Mouse (Mus musculus): Measurements from ENCODE around the gene Slc15a3. TPM values are rescaled to one million over a fixed set of nuclear protein-coding genes. Genes with fewer than 3 reads are reported as not detected.

Gene Slc15a3
- 100 to 1,000 TPM; 150 to 158 TPM for total RNA-seq (2023)

DNA sequence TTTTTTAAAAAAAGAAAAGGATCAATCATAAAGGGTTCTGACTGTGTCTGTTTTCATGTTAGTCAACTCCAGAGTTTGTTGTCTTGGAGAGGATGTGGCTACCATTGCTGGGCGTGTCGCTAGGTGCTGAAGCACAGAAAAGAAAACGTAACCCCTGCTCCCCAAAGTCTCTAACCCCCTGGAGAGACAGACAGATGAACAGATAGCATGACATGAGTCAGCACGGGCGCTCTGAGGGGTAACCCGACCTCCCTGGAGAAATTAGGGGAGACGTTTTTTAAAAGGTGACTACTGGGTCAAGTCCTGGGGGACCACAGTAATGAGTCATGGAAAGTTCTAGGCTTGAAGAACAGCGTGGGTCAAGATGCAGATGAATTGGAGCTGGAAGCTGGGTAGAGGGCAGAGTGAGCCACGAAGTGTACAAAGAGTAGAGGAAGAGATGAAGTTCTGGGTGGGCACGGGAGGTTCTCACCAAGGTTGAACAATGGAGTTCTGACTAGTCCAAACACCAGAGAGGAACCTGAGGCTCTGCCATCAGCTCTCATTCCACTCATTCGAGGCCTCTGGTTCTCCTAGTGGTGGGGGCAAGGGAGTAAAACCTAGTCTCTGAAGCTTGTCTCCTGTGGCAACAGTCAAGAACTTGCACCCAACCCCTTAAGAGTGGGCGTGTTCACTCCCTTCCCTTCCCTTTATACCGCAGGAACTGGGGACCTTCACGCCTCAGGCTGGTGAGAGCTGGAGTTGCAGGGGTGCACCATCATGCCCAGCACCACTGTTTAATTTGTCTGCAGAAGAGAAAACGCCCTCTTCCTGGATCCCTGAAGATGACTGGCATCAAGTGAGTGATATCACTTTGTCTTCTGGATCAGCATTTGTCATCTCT lies at the start of gene Slc15a3:
TSS of gene Slc15a3 (plus strand) at position 718 of the 883 bp plus-strand sequence.

DNA sequence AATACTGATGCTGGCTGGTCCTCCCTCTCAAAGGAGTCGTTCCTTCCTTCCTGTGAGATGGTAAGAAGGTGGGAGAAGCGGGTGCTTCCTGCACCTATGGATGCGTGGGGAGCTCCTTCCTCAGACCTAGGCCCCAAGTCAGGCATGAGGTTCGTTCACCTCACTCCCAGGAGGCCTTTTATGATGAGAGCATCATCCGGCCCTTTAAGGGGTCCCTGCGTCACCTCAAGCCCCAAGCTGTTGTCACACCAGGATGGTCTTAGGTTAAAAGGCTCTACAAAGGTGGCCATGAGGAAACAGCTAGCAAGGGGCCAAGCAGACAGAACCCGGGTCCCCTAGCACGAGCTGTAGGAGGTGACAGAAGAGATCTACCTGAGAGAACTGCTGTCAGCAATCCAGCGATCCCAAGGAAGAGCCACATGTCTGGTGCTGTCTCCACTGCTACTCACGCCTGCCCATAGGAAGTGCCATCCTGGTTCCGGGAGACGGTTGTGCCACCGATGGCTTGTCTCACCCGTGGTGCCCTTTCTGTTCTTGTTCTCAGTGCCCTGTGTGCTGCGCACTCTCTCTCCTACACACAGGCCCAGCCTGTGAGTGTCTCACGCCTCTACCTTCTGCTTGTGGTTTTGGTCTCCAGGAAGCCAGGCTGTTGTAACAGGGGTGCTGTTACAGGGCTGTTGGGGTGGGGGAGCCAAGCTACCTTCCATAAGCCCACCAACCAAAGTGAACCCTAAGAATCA lies 9.9 kb upstream of the Slc15a3 start, which contains the start of gene Cd6:
TSS of gene Cd6 (minus strand) at position 623 of the 740 bp plus-strand sequence.

DNA sequence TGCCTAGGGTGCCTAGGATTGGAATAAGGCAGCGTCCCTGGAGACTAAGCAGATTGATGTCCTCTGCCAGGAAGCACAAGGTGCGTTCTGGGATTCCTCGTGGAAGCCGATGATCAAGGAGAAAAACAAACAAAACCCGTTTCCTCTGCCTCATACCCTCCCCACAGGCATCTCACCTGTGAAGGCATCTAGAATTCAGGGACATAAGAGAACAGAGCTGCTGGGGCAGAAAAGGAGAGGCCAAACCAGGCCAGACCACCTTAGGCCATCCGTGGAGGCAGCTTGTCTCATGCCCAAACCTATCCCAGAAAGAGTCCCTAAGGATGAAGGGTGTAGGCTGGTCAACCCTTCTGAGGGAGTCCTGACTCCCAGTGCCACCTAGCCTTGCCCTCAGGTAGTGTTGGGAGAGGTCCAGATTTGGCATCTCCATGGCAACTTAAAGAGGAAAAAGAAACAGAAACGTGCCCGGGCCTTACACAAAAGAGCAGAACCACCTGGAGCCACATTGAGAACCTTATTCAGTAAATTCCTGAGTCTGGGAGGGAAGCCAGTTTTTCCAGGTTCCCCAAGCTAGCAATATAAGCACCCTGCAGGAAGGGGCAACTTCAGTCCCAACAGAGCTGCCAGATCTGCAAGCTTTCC lies 30.5 kb downstream of the Slc15a3 start, which contains the start of gene Tmem132a:
TSS of gene Tmem132a (minus strand) at position 55 of the 642 bp plus-strand sequence.

DNA sequence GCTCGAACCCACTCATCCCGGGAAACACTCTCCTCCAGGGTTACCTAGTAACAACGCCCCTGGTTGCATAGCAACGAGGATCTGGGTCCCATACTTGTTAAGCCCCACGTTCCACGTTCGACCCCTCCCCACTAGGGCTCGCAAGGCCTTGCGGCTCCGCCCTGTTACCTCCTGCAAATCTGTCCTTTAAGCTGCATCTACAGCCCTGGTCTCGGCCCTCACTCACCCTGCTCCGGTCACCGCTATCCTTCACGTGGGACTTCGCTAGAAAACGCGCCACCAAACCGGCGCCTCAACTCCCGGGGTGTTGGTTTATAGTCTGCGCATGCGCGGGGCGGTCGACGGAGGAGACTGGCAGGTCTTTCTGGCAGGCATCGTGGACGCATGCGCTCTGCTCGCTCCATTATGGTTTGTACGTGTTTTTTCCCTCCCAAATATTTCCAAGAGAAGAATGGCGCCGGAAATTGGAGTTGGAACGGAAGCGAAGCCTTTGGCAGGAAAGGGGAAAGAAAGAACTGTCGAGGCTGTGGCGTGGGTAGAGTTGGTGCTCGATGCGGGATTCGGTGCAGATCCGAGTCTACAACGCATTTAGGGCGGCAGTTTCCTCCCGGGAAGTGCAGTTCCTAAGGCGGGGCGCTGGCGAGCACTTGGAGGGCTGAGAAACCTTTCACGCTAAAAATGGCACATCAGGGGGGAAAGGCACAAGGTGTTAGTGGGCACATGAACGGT lies 42.1 kb downstream of the Slc15a3 start, which contains the start of gene Tmem109:
TSS of gene Tmem109 (minus strand) at position 576 of the 729 bp plus-strand sequence.

DNA sequence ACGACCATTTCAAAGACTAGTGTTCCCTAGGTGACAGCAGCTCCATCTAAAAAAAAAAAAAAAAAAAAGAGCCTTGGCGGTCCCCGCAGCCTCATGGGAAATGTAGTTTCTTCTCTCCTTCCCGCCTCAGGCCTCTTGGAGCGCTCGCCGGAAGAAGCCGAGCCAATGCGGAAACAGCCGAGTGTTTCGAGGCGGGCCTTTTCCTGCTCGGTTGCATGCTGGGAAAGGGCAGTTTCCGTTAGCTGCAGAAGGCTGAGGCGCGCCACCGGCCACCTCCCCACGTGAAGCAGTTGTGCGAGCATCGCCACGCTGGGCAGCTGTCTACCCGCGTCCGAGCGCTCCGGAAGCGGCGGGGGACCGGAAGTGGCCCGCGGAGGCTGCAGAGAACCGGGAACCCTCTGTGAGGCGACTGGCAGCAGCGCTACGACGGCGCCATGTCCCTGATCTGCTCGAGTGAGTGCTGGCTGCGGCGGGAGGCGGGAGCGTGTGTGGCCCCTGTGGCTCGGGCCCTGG lies 55.5 kb downstream of the Slc15a3 start, which contains the start of gene Prpf19:
TSS of gene Prpf19 (plus strand) at position 216 of the 513 bp plus-strand sequence.

Other genes with a start within 250 kb of the Slc15a3 start
- gene Ddb1, start 234.4 kb upstream of the Slc15a3 start, total RNA-seq (2023): 100 to 1,000 TPM in 1 of 2 experiments, 10 to 100 TPM in 1; 92.4 to 102 TPM
- 1 to 10 TPM; 5.5 to 7.6 TPM for gene Tkfc, start 234.1 kb upstream of the Slc15a3 start, total RNA-seq (2023)
- under 1 TPM in 1 of 2 experiments, not detected in 1; 0.80 TPM for gene Vwce, start 205.5 kb upstream of the Slc15a3 start, total RNA-seq (2023)
- not detected for gene Pga5, start 161.7 kb upstream of the Slc15a3 start, total RNA-seq (2023)
- gene Vps37c, start 151.0 kb upstream of the Slc15a3 start, total RNA-seq (2023): 10 to 100 TPM; 48.8 to 52.9 TPM
- gene Cd5, start 100.7 kb upstream of the Slc15a3 start, total RNA-seq (2023): under 1 TPM in 1 of 2 experiments, not detected in 1; 0.20 TPM
- 1 to 10 TPM; 1.4 to 1.6 TPM for gene Cd6, start 9.7 kb upstream of the Slc15a3 start, total RNA-seq (2023)
- under 1 TPM; 0.13 to 0.49 TPM for gene Tmem132a, start 30.2 kb downstream of the Slc15a3 start, total RNA-seq (2023)
- 10 to 100 TPM; 23.8 to 40.2 TPM for gene Tmem109, start 42.3 kb downstream of the Slc15a3 start, total RNA-seq (2023)
- 10 to 100 TPM; 50.2 to 74.6 TPM for gene Prpf19, start 55.5 kb downstream of the Slc15a3 start, total RNA-seq (2023)
- not detected for gene Zp1, start 80.9 kb downstream of the Slc15a3 start, total RNA-seq (2023)
- gene Ptgdr2, start 97.4 kb downstream of the Slc15a3 start, total RNA-seq (2023): not detected
- gene Ccdc86, start 109.5 kb downstream of the Slc15a3 start, total RNA-seq (2023): 10 to 100 TPM; 15.7 to 15.9 TPM
- gene Ms4a10, start 134.9 kb downstream of the Slc15a3 start, total RNA-seq (2023): not detected
- gene Ms4a15, start 153.5 kb downstream of the Slc15a3 start, total RNA-seq (2023): not detected
- not detected for gene Ms4a18, start 178.3 kb downstream of the Slc15a3 start, total RNA-seq (2023)
- gene Ms4a8a, start 241.4 kb downstream of the Slc15a3 start, total RNA-seq (2023): 10 to 100 TPM; 32.1 to 46.6 TPM

All from neutrophil, adult 59 days (primary cell).